Comparison of ENCODE assay signal across 8 mouse cellular contexts in genomic region chr6:85117545-85118511, GRCm38 (mm10). TPM values are rescaled to one million over a fixed set of nuclear protein-coding genes. Genes with fewer than 3 reads are reported as not detected.
DNase-seq lines count a peak whose midpoint lies in the region; ATAC-seq and TF ChIP-seq lines count a peak whose summit lies in the region.
"Not testable (repeated sequence)": the region's sequence is repeated elsewhere in the genome, so short reads cannot be mapped to it uniquely, and the experiment has no call there.

No protein-coding gene starts in this region.

- H3K36me3 ChIP-seq in intestine, embryonic 15.5 days; small intestine, adult 2 months (ENCODE audit: control insufficient read depth, insufficient read depth, low read length): not testable (repeated sequence)

- peak; percentile 89 for DNase-seq in 416B (ENCODE audit: low read depth)
- peak; percentile 44 to 47 for DNase-seq in adrenal gland, adult 18-20 months (ENCODE audit: low spot score in 2 of 2)
- DNase-seq in left cerebral cortex, adult 18-20 months (ENCODE audit: low spot score in 2 of 2): peak; percentile 37 to 55
- peak; percentile 39 to 72 for DNase-seq in lung, postnatal 4 days

- ATAC-seq in granulocyte monocyte progenitor cell, adult 5-6 weeks (replicated peaks; ENCODE audit: poor library complexity, severe bottlenecking): peak; percentile 83
- ATAC-seq in intestine, embryonic 15.5 days: peak; percentile 70

- H3K27me3 ChIP-seq in intestine, embryonic 15.5 days (replicated peaks); small intestine, adult 2 months (ENCODE audit: control insufficient read depth, insufficient read depth, low read length): not testable (repeated sequence)

- not testable (repeated sequence) for TF ChIP-seq POLR2A in cortical plate, adult 2 months (IDR thresholded peaks at IDR 0.05; ENCODE audit: extremely low read depth, insufficient read depth, low read length); small intestine, adult 2 months (IDR thresholded peaks at IDR 0.05; ENCODE audit: low read depth, low read length)

- not testable (repeated sequence) for H3K4me1 ChIP-seq in cortical plate, adult 2 months (ENCODE audit: control insufficient read depth, insufficient read depth, low read length); intestine, embryonic 15.5 days (replicated peaks); small intestine, adult 2 months (ENCODE audit: control insufficient read depth, insufficient read depth, insufficient read length, low read length)

- H3K27ac ChIP-seq in cortical plate, adult 2 months (ENCODE audit: insufficient read depth, low read length); intestine, embryonic 15.5 days; small intestine, adult 2 months (ENCODE audit: insufficient read depth, low read depth, low read length): not testable (repeated sequence)

- H3K4me2 ChIP-seq in intestine, embryonic 15.5 days (replicated peaks): not testable (repeated sequence)

- peak; percentile 85 for TF ChIP-seq CTCF in cortical plate, adult 2 months (IDR thresholded peaks at IDR 0.05; ENCODE audit: extremely low read depth, insufficient read depth, low read length)
- peak; percentile 62; the same call in 1 of the 2 replicates for TF ChIP-seq CTCF in small intestine, adult 2 months (IDR thresholded peaks at IDR 0.05; ENCODE audit: extremely low read depth, insufficient read length, insufficient replicate concordance, low read depth, low read length)

- H3K9ac ChIP-seq in intestine, embryonic 15.5 days: not testable (repeated sequence)

- not testable (repeated sequence) for H3K9me3 ChIP-seq in intestine, embryonic 15.5 days

- 32% methylated on average over 10 of the region's 11 CpGs for WGBS in intestine, embryonic 15.5 days
- WGBS in small intestine, adult 2 months: 32% methylated on average over 11 of the region's 11 CpGs

- H3K4me3 ChIP-seq in cortical plate, adult 2 months (ENCODE audit: insufficient read depth, low read length); intestine, embryonic 15.5 days (replicated peaks); small intestine, adult 2 months (ENCODE audit: low read depth, low read length): not testable (repeated sequence)

RNA-seq across cellular contexts. Expression of gene Spr, which starts 19.7 kb away (rescaled TPM):
- 10 to 100 TPM; 67.1 to 77.5 TPM for total RNA-seq in adrenal gland, adult 18-20 months (2021)
- polyA plus RNA-seq in cortical plate, adult 2 months (2012; rRNA removed): 15.3 and 18.5 TPM in 2 replicates
- total RNA-seq in granulocyte monocyte progenitor cell, adult 5-6 weeks (2014; fragmentation: Nextera tagmentation): 23.9 and 29.4 TPM in 2 replicates
- total RNA-seq in granulocyte monocyte progenitor cell, adult 5-6 weeks (2017): 17.5 and 17.7 TPM in 2 replicates
- polyA plus RNA-seq in intestine, embryonic 15.5 days (2015; fragmentation: Nextera tagmentation; extraction: Ambion mirVana): 77.0 and 82.9 TPM in 2 replicates
- total RNA-seq in left cerebral cortex, adult 18-20 months (2021): 10 to 100 TPM; 48.4 to 51.5 TPM
- 33.6 and 51.3 TPM in 2 replicates for polyA plus RNA-seq in small intestine, adult 2 months (2012; rRNA removed)

RNA-seq across cellular contexts. Expression of gene Exoc6b, which starts 48.5 kb away (rescaled TPM):
- 10 to 100 TPM; 36.8 to 44.7 TPM for total RNA-seq in adrenal gland, adult 18-20 months (2021)
- polyA plus RNA-seq in cortical plate, adult 2 months (2012; rRNA removed): 38.3 and 39.1 TPM in 2 replicates
- total RNA-seq in granulocyte monocyte progenitor cell, adult 5-6 weeks (2014; fragmentation: Nextera tagmentation): 9.5 and 15.9 TPM in 2 replicates
- 8.0 and 9.8 TPM in 2 replicates for total RNA-seq in granulocyte monocyte progenitor cell, adult 5-6 weeks (2017)
- 19.5 and 21.3 TPM in 2 replicates for polyA plus RNA-seq in intestine, embryonic 15.5 days (2015; fragmentation: Nextera tagmentation; extraction: Ambion mirVana)
- total RNA-seq in left cerebral cortex, adult 18-20 months (2021): 10 to 100 TPM; 73.7 to 81.5 TPM
- 2.8 and 7.0 TPM in 2 replicates for polyA plus RNA-seq in small intestine, adult 2 months (2012; rRNA removed)
